Mouse (Mus musculus): ENCODE results near the gene Tuba3b. TPM values are rescaled to one million over a fixed set of nuclear protein-coding genes. Genes with fewer than 3 reads are reported as not detected.

Gene Tuba3b
- polyA plus RNA-seq, 1 experiment from 2014 or later: not detected

DNA sequence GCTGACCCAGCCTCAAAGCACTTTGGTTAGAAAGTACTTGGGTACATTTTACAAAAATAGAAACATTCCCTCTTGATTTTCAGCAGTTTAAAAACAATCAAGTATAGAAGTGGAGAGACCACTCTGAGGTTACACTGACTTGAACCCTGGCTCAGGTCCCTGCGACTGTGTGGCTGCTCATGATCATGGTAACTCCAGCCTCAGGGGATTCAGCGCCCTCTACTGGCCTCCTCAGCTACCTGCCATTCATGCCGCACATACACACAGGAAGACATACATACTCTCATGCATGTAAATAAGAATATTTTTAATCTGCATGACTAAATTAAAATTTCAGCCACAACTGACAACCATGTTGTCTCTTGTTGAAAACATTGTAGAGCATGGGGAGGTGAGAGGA is 50.2 kb downstream of the Tuba3b start:
- TF ChIP-seq CTCF (IDR thresholded peaks at IDR 0.05; ENCODE audit: low read depth): 0 out of 2 replicates have a peak, but pooled peaks have one; percentile 24
- DNase-seq (no peak), ATAC-seq (ENCODE audit: insufficient read depth) (no peak)
- H3K4me2 ChIP-seq: no peak overlapping the region
- H3K27me3 ChIP-seq (ENCODE audit: insufficient read depth, low read length): no peaks in the 10 kb centered on the region
- no peak overlapping the region for H3K9ac ChIP-seq
- 90% methylated on average over 3 of the region's 3 CpGs for WGBS
- H3K9me3 ChIP-seq (ENCODE audit: low read depth, low read length): no peaks in the 10 kb centered on the region
- H3K4me3 ChIP-seq (ENCODE audit: low read depth, low read length): no peak overlapping the region
- no peaks in the 10 kb centered on the region for H3K4me1 ChIP-seq (ENCODE audit: insufficient read depth)
- no peak overlapping the region for H3K27ac ChIP-seq (ENCODE audit: low read depth)
- no peaks in the 10 kb centered on the region for H3K36me3 ChIP-seq (ENCODE audit: insufficient read depth)

GRCm38 (mm10) chr6:145667654-145668053 is 52.1 kb downstream of the Tuba3b start:
- no peak; the same call in 1 of the 2 replicates for ATAC-seq (ENCODE audit: insufficient read depth)
- H3K4me2 ChIP-seq: no peak overlapping the region
- no peak for TF ChIP-seq CTCF (IDR thresholded peaks at IDR 0.05; ENCODE audit: low read depth)
- H3K9me3 ChIP-seq (ENCODE audit: low read depth, low read length): no peaks in the 10 kb centered on the region
- no peaks in the 10 kb centered on the region for H3K36me3 ChIP-seq (ENCODE audit: insufficient read depth)
- peak; percentile 40 for DNase-seq
- H3K4me3 ChIP-seq (ENCODE audit: low read depth, low read length): no peak overlapping the region
- no peaks in the 10 kb centered on the region for H3K27me3 ChIP-seq (ENCODE audit: insufficient read depth, low read length)
- no peaks in the 10 kb centered on the region for H3K4me1 ChIP-seq (ENCODE audit: insufficient read depth)
- H3K27ac ChIP-seq (ENCODE audit: low read depth): no peak overlapping the region
- 53% methylated on average over 3 of the region's 3 CpGs for WGBS
- no peak overlapping the region for H3K9ac ChIP-seq

GRCm38 (mm10) chr6:145669596-145670071 is 54.1 kb downstream of the Tuba3b start:
- Histone ChIP-seq H3K36me3 (ENCODE audit: insufficient read depth) (no peaks in the 10 kb centered on the region), H3K9me3 (ENCODE audit: low read depth, low read length) (no peaks in the 10 kb centered on the region), H3K4me2 (no peak overlapping the region), H3K27ac (ENCODE audit: low read depth) (no peak overlapping the region), H3K9ac (no peak overlapping the region), H3K4me3 (ENCODE audit: low read depth, low read length) (no peak overlapping the region), H3K27me3 (ENCODE audit: insufficient read depth, low read length) (no peaks in the 10 kb centered on the region), H3K4me1 (ENCODE audit: insufficient read depth) (no peaks in the 10 kb centered on the region)
- no peak for TF ChIP-seq CTCF (IDR thresholded peaks at IDR 0.05; ENCODE audit: low read depth)
- DNase-seq: no peak
- ATAC-seq (ENCODE audit: insufficient read depth): no peak
- 60% methylated on average over 10 of the region's 10 CpGs for WGBS

Other genes starting within 250 kb of the Tuba3b start
- 0.29 and 1.0 TPM in 2 replicates for gene Lmntd1, start 1.4 kb upstream of the Tuba3b start, polyA plus RNA-seq (2014; fragmentation: Nextera tagmentation; extraction: Ambion mirVana)
- gene Rassf8, start 131.0 kb downstream of the Tuba3b start, polyA plus RNA-seq (2014; fragmentation: Nextera tagmentation; extraction: Ambion mirVana): 11.7 and 11.8 TPM in 2 replicates
- gene Bhlhe41, start 249.8 kb downstream of the Tuba3b start, polyA plus RNA-seq (2014; fragmentation: Nextera tagmentation; extraction: Ambion mirVana): 0.53 and 1.1 TPM in 2 replicates